Mouse (Mus musculus): ENCODE results near the gene Gpr27.

Gene Gpr27

DNA sequence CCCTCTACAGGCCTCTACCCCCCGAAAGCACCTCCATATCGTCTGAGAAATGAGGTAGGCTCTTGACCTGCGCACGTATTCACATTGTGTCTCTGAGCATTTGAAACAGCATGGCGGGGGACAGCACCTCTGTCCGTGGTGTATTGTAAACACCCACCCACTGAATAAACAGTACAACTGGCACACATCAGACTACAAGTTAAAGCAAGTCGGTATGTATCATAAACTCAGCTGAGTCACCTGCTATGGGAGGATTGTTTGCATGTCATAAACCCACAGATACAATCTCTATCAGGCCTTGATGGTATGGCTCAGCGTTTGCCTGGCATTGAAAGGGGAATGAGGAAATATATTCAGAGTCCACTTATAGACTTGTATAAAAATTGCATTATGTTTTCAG lies 15.2 kb upstream of the Gpr27 start:
- no peak for DNase-seq (ENCODE audit: low spot score)

DNA sequence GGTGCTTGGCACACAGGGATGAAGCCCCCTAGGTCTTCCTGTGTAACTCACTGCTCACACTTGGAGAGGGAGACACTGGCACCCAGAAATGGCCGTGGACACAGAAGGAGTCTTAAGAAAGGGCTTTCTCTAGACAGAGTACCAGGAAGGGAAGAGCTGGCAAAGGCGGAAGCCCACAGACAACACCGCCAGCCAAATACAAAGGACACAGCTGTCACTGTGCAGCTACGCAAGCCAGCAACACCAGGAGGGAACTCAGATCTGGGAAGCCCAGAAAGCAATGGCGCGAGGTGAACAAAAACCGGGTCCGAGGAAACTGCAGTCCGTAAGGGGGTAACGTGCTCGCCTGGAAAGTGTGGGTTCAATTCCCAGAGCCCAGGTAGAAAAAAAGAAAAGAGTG lies 14.4 kb upstream of the Gpr27 start:
- DNase-seq (ENCODE audit: low spot score), result no peak

DNA sequence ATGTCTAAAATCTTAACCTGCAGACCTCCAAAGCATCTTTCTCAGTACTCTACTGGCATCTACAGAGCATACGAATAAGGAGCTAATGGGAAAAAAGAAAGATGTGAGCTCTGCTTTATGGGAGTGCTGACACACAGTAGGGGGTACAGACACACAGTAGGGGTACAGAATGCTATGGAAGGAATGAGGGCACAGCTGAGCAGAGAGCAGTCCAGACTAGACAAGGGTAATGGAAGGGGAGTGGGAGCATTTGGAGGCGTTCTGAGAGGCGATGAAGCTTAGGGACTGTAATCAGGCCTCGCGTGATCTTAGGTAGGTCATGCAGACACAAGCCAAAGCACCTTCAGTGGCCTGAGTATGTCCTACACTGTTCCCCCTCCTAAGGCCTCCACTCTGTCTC lies 8.5 kb upstream of the Gpr27 start:
- DNase-seq (ENCODE audit: low spot score), result no peak

DNA sequence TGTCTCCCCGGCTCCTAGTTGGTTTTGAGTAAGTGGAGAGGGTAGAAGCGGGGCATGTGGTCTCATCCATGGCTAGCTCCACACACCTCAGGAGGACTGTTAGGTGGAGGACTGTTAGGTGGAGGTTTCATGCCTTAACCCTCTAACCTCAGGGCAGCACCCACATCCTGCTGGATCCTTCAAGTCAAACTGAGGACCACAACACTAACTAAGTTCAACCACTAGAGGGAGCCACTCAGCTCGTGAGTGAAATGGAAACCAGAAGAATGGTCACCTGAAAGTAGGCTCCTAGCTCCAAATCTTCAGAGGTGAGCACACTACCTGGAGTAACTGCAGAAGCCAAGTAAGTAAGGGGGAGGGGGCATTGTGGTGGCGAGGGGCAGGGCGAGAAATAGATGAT lies 7.6 kb upstream of the Gpr27 start:
- no peak for DNase-seq (ENCODE audit: low spot score)

- DNase-seq (ENCODE audit: low spot score), result no peak
These were observed 4.0 kb upstream of the Gpr27 start for GRCm38 (mm10) chr6:99688513-99688912.

GRCm38 (mm10) chr6:99691666-99692205 lies 743 bp upstream of the Gpr27 start:
- DNase-seq (ENCODE audit: low spot score), result no peak

- DNase-seq (ENCODE audit: low spot score), result no peak
These were observed 700 bp downstream of the Gpr27 start for GRCm38 (mm10) chr6:99692916-99693841.

GRCm38 (mm10) chr6:99700484-99700883 lies 8.0 kb downstream of the Gpr27 start:
- no peak for DNase-seq (ENCODE audit: low spot score)

- no peak for DNase-seq (ENCODE audit: low spot score)
These were observed 19.2 kb downstream of the Gpr27 start for GRCm38 (mm10) chr6:99711576-99712101.

DNA sequence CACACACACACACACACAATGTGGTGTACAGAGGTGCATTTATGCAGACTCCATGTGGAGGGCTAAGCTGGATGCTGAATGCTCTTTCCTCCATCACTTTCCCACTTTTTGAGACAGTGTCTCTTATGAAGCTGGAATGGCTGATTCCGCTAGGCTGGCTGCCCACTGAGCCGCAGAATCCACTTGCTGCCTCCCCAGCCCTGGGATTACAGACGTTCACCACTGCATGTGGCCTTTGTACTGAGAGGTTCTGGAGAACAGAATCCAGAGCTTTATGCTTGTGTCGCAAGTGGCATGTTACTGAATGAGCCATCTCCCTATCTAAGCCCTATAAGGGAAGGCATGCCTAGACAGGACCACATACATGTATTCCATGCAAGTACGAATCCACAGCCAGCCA lies 20.8 kb downstream of the Gpr27 start:
- DNase-seq (ENCODE audit: low spot score), result no peak

DNA sequence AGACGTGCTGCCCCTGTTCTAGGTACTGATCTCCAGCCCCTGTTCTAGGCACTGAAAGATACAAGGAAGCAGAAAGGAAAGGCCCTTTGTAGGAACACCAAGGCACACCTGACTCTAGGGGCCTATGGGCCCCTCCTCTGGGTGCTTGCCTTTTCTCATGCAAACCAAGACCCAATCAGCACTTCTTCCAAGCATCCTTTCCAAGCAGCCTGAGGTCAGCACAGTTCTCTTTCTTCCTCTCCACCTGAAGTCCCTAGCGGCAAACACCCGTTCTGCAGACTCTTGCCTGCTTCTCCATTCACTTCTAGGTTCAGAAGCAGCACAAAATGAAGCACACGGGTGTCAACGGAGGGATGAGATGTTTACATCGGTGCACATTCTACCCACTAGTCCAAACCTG lies 22.7 kb downstream of the Gpr27 start:
- DNase-seq (ENCODE audit: low spot score), result no peak

GRCm38 (mm10) chr6:99715913-99716312 lies 23.4 kb downstream of the Gpr27 start:
- no peak for DNase-seq (ENCODE audit: low spot score)

GRCm38 (mm10) chr6:99721032-99721431 lies 28.6 kb downstream of the Gpr27 start:
- no peak for DNase-seq (ENCODE audit: low spot score)

DNA sequence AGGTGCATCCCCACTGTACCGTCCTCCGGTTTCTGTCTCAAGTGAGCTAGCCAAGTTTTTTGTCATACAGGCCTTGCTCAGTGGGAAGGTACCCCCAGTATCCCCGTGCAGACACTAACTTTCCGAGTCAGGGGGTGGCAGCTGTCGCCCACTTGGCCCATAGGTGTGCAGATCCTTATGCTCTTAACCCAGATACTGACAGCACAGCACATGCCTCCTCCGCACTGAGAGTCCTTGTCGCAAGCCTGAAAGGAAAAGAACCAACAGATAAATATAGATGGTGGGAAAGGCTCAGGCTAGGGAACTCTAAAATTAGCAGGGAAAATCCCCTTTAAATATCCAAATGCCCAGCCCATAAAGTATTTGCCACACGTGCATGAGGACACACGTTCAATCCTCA lies 29.9 kb downstream of the Gpr27 start:
- no peak for DNase-seq (ENCODE audit: low spot score)

GRCm38 (mm10) chr6:99725971-99726561 lies 33.6 kb downstream of the Gpr27 start, which contains the start of gene Prok2:
Prok2 (minus strand) TSS chr6:99726392.
- no peak for DNase-seq (ENCODE audit: low spot score)

GRCm38 (mm10) chr6:99726576-99727303 lies 34.3 kb downstream of the Gpr27 start:
- DNase-seq (ENCODE audit: low spot score), result no peak

- no peak for DNase-seq (ENCODE audit: low spot score)
These were observed 37.4 kb downstream of the Gpr27 start for GRCm38 (mm10) chr6:99729853-99730252.

DNA sequence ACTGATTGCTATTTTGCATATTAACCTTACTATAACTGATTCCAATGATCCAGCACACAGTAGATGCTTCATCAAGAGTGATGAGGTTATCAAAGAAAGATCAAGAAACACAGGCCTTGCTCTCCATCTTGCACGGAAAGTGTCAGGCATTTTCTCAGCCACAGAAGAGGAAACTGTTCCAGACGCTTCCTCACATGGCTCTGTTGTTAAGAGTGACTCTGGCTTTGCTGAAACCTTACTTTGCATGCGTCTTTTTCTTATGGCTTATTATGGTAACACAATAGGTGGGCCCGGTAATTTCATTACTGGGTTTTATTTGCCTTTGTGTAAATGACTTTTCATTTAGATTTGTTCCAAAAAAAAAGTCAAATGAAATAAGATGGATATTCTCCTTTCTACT lies 39.4 kb downstream of the Gpr27 start:
- DNase-seq (ENCODE audit: low spot score), result no peak

DNA sequence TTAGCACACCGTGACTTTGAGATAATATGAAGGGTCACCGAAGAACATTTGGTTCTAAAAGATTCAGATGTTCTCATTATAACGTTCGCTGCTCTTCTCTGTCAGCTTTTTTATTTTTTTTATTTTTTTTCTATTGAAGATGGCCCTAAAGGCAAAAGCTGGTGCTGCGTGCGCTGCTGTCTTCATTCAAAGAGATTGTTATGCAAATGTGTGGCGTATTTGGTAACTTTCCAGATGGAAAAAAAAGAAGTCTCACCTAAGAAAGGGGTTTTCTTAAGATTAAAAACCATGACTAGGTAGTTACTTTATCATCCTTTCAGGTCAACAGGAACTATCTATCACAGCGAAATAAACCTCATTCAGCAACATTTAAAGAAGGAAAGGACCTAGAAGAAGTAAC lies 40.2 kb downstream of the Gpr27 start:
- no peak for DNase-seq (ENCODE audit: low spot score)

GRCm38 (mm10) chr6:99734666-99735065 lies 42.2 kb downstream of the Gpr27 start:
- no peak for DNase-seq (ENCODE audit: low spot score)

DNA sequence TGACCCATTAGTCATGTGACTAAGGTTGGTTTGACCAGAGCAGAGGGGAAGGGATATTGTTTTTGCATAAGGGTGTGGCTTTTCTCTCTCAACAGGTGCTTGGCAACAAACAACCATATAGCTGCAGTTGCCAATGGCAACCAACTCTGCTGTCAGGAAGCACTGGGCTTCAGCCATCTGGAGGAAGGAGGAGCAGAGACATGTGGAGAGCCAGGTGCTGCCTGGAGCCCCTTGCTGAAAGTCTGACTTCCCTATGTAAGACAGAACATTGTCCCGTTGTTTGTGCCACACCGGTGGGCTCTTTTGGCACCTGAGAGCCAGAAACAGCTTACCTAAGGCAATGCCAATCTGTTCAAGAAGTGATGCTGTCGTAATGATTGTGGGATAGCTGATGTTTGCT lies 50.4 kb downstream of the Gpr27 start:
- DNase-seq (ENCODE audit: low spot score), result no peak

Data from urinary bladder, postnatal 10 days (tissue).